Mouse (Mus musculus): Measurements from ENCODE around the gene Frmpd1. TPM values are rescaled to one million over a fixed set of nuclear protein-coding genes. Genes with fewer than 3 reads are reported as not detected.
A peak's percentile ranks its signal among the peaks of the same experiment; 100 is the strongest.

The Frmpd1 gene
- polyA plus RNA-seq, 1 experiment = not detected

DNA sequence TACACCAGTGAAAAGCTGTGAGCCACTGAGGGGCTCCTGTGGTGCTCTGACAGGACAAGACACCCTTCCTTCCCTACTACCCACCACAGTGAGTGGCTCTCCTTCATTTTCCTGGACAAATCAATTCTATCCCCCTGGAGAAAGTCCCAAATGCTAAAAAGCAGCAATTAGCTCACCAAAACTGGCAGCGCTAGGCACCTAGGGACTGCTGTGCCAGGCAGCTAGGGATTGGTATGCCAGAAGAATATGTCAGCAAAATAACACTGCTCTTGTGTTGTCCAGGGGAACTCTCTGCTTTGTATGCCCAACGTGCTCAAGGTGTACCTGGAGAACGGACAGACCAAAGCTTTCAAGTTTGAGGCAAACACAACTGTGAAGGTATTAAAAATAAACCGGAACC, 76.9 kb downstream of the Frmpd1 start:
- TF ChIP-seq CTCF (IDR thresholded peaks at IDR 0.05; ENCODE audit: low read depth, low read length) (no peak), POLR2A (IDR thresholded peaks at IDR 0.05; ENCODE audit: borderline replicate concordance, low read depth, low read length) (no peak)
- H3K4me1 ChIP-seq (ENCODE audit: control insufficient read depth, insufficient read depth, low read length) = no peaks in the 10 kb centered on the region
- H3K4me3 ChIP-seq (ENCODE audit: insufficient read depth, low read length) = no peak overlapping the region
- H3K27ac ChIP-seq (ENCODE audit: insufficient read depth, low read depth, low read length) = no peak overlapping the region

DNA sequence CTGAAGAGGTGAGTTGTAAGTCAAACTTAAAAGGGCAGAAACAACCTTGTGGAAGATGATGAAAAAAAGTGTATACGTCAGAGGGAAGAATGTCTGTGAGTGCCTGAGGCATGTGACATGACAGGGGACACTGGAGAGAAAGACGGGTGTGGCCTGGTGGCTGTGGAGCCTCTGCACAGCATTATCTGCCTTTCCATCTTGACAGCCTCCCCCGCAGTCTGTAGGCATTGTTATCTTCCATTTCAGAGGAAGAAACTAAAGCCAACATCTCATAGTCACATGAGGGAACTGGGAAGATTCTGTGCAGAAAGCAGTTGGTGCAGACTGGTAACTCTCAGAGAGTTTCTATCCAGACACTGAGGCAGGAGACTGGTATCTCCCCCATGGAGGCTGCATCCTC, 83.2 kb downstream of the Frmpd1 start:
- TF ChIP-seq CTCF (IDR thresholded peaks at IDR 0.05; ENCODE audit: low read depth, low read length) = no peak
- TF ChIP-seq POLR2A (IDR thresholded peaks at IDR 0.05; ENCODE audit: borderline replicate concordance, low read depth, low read length) = no peak
- Histone ChIP-seq H3K4me1 (ENCODE audit: control insufficient read depth, insufficient read depth, low read length) (no peaks in the 10 kb centered on the region), H3K27ac (ENCODE audit: insufficient read depth, low read depth, low read length) (no peak overlapping the region), H3K4me3 (ENCODE audit: insufficient read depth, low read length) (no peak overlapping the region)

DNA sequence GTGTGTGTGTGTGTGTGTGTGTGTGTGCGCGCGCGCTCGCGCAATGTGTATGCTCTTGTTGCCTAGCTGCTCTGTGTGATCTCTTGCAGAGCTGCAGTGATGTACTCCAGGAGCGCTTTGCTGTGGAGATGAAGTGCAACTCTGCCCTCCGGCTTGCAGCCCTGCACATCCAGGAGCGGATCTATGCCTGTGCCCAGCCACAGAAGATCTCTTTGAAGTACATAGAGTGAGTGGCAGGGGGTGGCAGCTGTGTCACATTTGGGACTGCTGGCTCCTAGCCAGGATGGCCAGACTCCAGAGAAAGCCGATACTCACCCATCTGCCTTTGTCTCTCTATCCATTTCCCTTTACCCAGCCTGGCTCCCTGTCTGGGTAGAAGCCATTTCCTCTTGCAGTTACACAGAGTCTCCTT, 86.4 kb downstream of the Frmpd1 start:
- TF ChIP-seq POLR2A (IDR thresholded peaks at IDR 0.05; ENCODE audit: borderline replicate concordance, low read depth, low read length) = no peak
- TF ChIP-seq CTCF (IDR thresholded peaks at IDR 0.05; ENCODE audit: low read depth, low read length) = no peak
- H3K4me1 ChIP-seq (ENCODE audit: control insufficient read depth, insufficient read depth, low read length) = no peaks in the 10 kb centered on the region
- no peak overlapping the region for H3K27ac ChIP-seq (ENCODE audit: insufficient read depth, low read depth, low read length)
- H3K4me3 ChIP-seq (ENCODE audit: insufficient read depth, low read length) = no peak overlapping the region

GRCm38 (mm10) chr4:45275770-45276169, 91.1 kb downstream of the Frmpd1 start:
- H3K4me1 ChIP-seq (ENCODE audit: control insufficient read depth, insufficient read depth, low read length) = no peaks in the 10 kb centered on the region
- H3K4me3 ChIP-seq (ENCODE audit: insufficient read depth, low read length) = no peak overlapping the region
- no peak overlapping the region for H3K27ac ChIP-seq (ENCODE audit: insufficient read depth, low read depth, low read length)
- TF ChIP-seq POLR2A (IDR thresholded peaks at IDR 0.05; ENCODE audit: borderline replicate concordance, low read depth, low read length) (no peak), CTCF (IDR thresholded peaks at IDR 0.05; ENCODE audit: low read depth, low read length) (no peak)

- TF ChIP-seq CTCF (IDR thresholded peaks at IDR 0.05; ENCODE audit: low read depth, low read length) = no peak
- TF ChIP-seq POLR2A (IDR thresholded peaks at IDR 0.05; ENCODE audit: borderline replicate concordance, low read depth, low read length) = no peak
These were observed 94.6 kb downstream of the Frmpd1 start for GRCm38 (mm10) chr4:45279292-45279691.

DNA sequence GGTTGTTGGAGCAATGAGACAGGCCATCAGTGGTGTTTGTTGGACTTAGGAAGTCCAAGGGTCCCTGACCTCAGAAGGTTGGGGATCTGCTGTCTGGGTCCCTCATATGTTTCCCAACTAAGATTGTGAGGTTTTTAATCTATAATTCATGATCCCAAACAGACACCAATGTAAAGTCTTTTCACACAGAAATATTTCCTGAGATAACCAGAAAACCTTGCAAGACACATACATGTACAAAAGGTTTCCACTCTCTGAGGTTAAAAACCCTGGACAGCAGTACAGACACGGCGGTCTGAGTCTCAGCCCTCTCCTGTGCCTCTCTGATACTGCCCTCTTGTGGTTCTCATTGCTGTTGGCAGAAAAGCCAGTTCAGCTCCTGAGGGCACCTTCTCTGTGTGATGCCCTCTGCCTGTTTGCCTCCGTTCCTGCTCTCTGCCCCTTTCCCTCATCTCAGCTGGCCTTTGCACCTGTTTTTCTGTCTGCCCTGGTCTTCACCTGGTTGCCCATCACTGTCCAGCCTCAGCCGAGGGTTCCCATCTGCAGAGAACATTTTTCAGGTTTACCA, 95.4 kb downstream of the Frmpd1 start:
- H3K27ac ChIP-seq (ENCODE audit: insufficient read depth, low read depth, low read length) = no peak overlapping the region

More at GRCm38 (mm10) chr4:45279292-45279691, 94.6 kb downstream of the Frmpd1 start:
- no peak overlapping the region for H3K27ac ChIP-seq (ENCODE audit: insufficient read depth, low read depth, low read length)
- H3K4me3 ChIP-seq (ENCODE audit: insufficient read depth, low read length) = no peak overlapping the region
- H3K4me1 ChIP-seq (ENCODE audit: control insufficient read depth, insufficient read depth, low read length) = no peaks in the 10 kb centered on the region

GRCm38 (mm10) chr4:45286318-45286717, 101.6 kb downstream of the Frmpd1 start:
- Histone ChIP-seq H3K4me3 (ENCODE audit: insufficient read depth, low read length) (no peak overlapping the region), H3K27ac (ENCODE audit: insufficient read depth, low read depth, low read length) (no peak overlapping the region), H3K4me1 (ENCODE audit: control insufficient read depth, insufficient read depth, low read length) (no peaks in the 10 kb centered on the region)
- TF ChIP-seq CTCF (IDR thresholded peaks at IDR 0.05; ENCODE audit: low read depth, low read length) (no peak), POLR2A (IDR thresholded peaks at IDR 0.05; ENCODE audit: borderline replicate concordance, low read depth, low read length) (no peak)

More for the DNA sequence above, 95.4 kb downstream of the Frmpd1 start:
- Histone ChIP-seq H3K4me3 (ENCODE audit: insufficient read depth, low read length) (no peak overlapping the region), H3K4me1 (ENCODE audit: control insufficient read depth, insufficient read depth, low read length) (no peaks in the 10 kb centered on the region)
- TF ChIP-seq POLR2A (IDR thresholded peaks at IDR 0.05; ENCODE audit: borderline replicate concordance, low read depth, low read length) (no peak), CTCF (IDR thresholded peaks at IDR 0.05; ENCODE audit: low read depth, low read length) (peak; percentile 71; the same call in 1 of the 2 replicates)

GRCm38 (mm10) chr4:45287906-45288305, 103.2 kb downstream of the Frmpd1 start:
- Histone ChIP-seq H3K4me1 (ENCODE audit: control insufficient read depth, insufficient read depth, low read length) (no peaks in the 10 kb centered on the region), H3K27ac (ENCODE audit: insufficient read depth, low read depth, low read length) (no peak overlapping the region), H3K4me3 (ENCODE audit: insufficient read depth, low read length) (no peak overlapping the region)
- TF ChIP-seq POLR2A (IDR thresholded peaks at IDR 0.05; ENCODE audit: borderline replicate concordance, low read depth, low read length) (no peak), CTCF (IDR thresholded peaks at IDR 0.05; ENCODE audit: low read depth, low read length) (no peak)

GRCm38 (mm10) chr4:45296662-45297564, 112.2 kb downstream of the Frmpd1 start, which contains the start of gene Trmt10b:
TSS of gene Trmt10b (plus strand) at chr4:45297127.
- Histone ChIP-seq H3K27ac (ENCODE audit: insufficient read depth, low read depth, low read length) (no peak within 1 kb of the TSS), H3K4me1 (ENCODE audit: control insufficient read depth, insufficient read depth, low read length) (0 out of 2 replicates have a peak, but pooled peaks cover 4% of the 10 kb centered on the region), H3K4me3 (ENCODE audit: insufficient read depth, low read length) (peak within 1 kb of the TSS; percentile 94)
- TF ChIP-seq CTCF (IDR thresholded peaks at IDR 0.05; ENCODE audit: low read depth, low read length) = no peak

- H3K27ac ChIP-seq (ENCODE audit: insufficient read depth, low read depth, low read length) = no peak overlapping the region
- H3K4me3 ChIP-seq (ENCODE audit: insufficient read depth, low read length) = no peak overlapping the region
- TF ChIP-seq CTCF (IDR thresholded peaks at IDR 0.05; ENCODE audit: low read depth, low read length) (no peak), POLR2A (IDR thresholded peaks at IDR 0.05; ENCODE audit: borderline replicate concordance, low read depth, low read length) (no peak)
- H3K4me1 ChIP-seq (ENCODE audit: control insufficient read depth, insufficient read depth, low read length) = no peaks in the 10 kb centered on the region
These were observed 120.9 kb downstream of the Frmpd1 start for GRCm38 (mm10) chr4:45305536-45305935.
